Mouse (Mus musculus) G1E (cell line): ENCODE results near the gene Fbxo3. TPM values are rescaled to one million over a fixed set of nuclear protein-coding genes. Genes with fewer than 3 reads are reported as not detected.
A peak's percentile ranks its signal among the peaks of the same experiment; 100 is the strongest.

Experiments used
- ATAC-seq: 2 replicates; pipeline ENCODE4 v1.8.0; 2016; ENCODE audit warnings: mild to moderate bottlenecking; ENCODE audit not compliant: insufficient number of reproducible peaks, poor library complexity, low FRiP score, severe bottlenecking; ENCODE audit errors: extremely low read depth
- DNase-seq: peaks from one replicate; pipeline ENCODE4 v3.0.0; 2012; ENCODE audit warnings: low spot score
- H3K27me3 ChIP-seq: 2 replicates; pipeline ENCODE4 v1.6.1; 2012; ENCODE audit warnings: mild to moderate bottlenecking, low read length, inconsistent platforms; ENCODE audit not compliant: insufficient read depth
- H3K36me3 ChIP-seq: replicated peaks from 2 replicates; pipeline ENCODE3; 2012; ENCODE audit warnings: mild to moderate bottlenecking, inconsistent platforms
- H3K4me1 ChIP-seq: 2 replicates; pipeline ENCODE4 v1.6.1; 2012; ENCODE audit warnings: low read depth, low read length, inconsistent platforms, mixed read lengths; ENCODE audit not compliant: insufficient read depth
- H3K4me3 ChIP-seq: 2 replicates; pipeline ENCODE4 v1.5.1; 2012; ENCODE audit warnings: low read depth, mild to moderate bottlenecking, inconsistent platforms, low read length, moderate library complexity, mixed read lengths
- H3K9me3 ChIP-seq: replicated peaks from 2 replicates; pipeline ENCODE4 v1.6.1; 2012; ENCODE audit warnings: inconsistent platforms
- CTCF ChIP-seq: IDR thresholded peaks from 2 replicates; pipeline ENCODE4 v1.5.1; 2012; ENCODE audit warnings: low read depth, low read length, inconsistent platforms, mixed read lengths
- GATA1 ChIP-seq: IDR thresholded peaks from 2 replicates; pipeline ENCODE4 v1.6.1; 2012; ENCODE audit warnings: borderline replicate concordance, low read length, inconsistent platforms, mixed read lengths
- GATA2 ChIP-seq: IDR thresholded peaks from 2 replicates; pipeline ENCODE4 v1.6.1; 2012; ENCODE audit warnings: low read depth, low read length, inconsistent platforms, borderline replicate concordance
- POLR2AphosphoS5 ChIP-seq: IDR thresholded peaks from 2 replicates; pipeline ENCODE4 v1.6.1; 2012; ENCODE audit warnings: low read depth, low read length, inconsistent platforms; ENCODE audit not compliant: insufficient replicate concordance
- TAL1 ChIP-seq: conservative IDR thresholded peaks from 2 replicates; pipeline ENCODE4 v1.6.1; 2012; ENCODE audit warnings: low read depth, low read length, inconsistent platforms, mixed read lengths
- polyA plus RNA-seq: library from polyadenylated mRNA; stranded (reverse); fragments of >175 nt; gene quantifications from 2 replicates; pipeline ENCODE4 v1.2.3, GENCODE M21; 2012
- total RNA-seq, 2 experiments: library from RNA; stranded (forward) in 1 of 2; stranded (reverse) in 1 of 2; fragments of 200-1000 nt in 1 of 2; fragments of >200 nt in 1 of 2; fragmentation: Nextera tagmentation in 1 of 2; gene quantifications; 2 replicates each; pipeline ENCODE4 v1.2.3; 2014 to 2017

Fbxo3 gene
- total and polyA plus RNA-seq, 3 experiments: 9.4 to 126 (median 76.4) TPM

- ATAC-seq (no peak), DNase-seq (no peak)
- H3K36me3 ChIP-seq: peaks cover 78% of the 10 kb centered on the region
- TF ChIP-seq GATA1: no peak
- no peak for TF ChIP-seq CTCF
- TF ChIP-seq POLR2AphosphoS5: no peak
- TF ChIP-seq TAL1: no peak
- no peak for TF ChIP-seq GATA2
- no peaks in the 10 kb centered on the region for H3K27me3 ChIP-seq
- no peak overlapping the region for H3K4me3 ChIP-seq
- peaks cover 29% of the 10 kb centered on the region for H3K4me1 ChIP-seq
- H3K9me3 ChIP-seq: no peaks in the 10 kb centered on the region
Observed at GRCm38 (mm10) chr2:104043624-104044478, 16.3 kb downstream of the Fbxo3 start.

- TF ChIP-seq TAL1: peak; percentile 39; the same call in 1 of the 2 replicates
- TF ChIP-seq CTCF: no peak
- Histone ChIP-seq H3K36me3 (peaks cover 75% of the 10 kb centered on the region), H3K9me3 (no peaks in the 10 kb centered on the region), H3K4me3 (no peak overlapping the region; the same call in 1 of the 2 replicates), H3K27me3 (no peaks in the 10 kb centered on the region), H3K4me1 (peaks cover 29% of the 10 kb centered on the region)
- ATAC-seq (peak; percentile 54), DNase-seq (no peak)
Observed at GRCm38 (mm10) chr2:104044479-104045080, 17.1 kb downstream of the Fbxo3 start.

- ATAC-seq (no peak), DNase-seq (no peak)
- Histone ChIP-seq H3K4me1 (no peaks in the 10 kb centered on the region; the same call in 1 of the 2 replicates), H3K27me3 (no peaks in the 10 kb centered on the region), H3K4me3 (no peak overlapping the region), H3K9me3 (no peaks in the 10 kb centered on the region), H3K36me3 (peaks cover 68% of the 10 kb centered on the region)
- TF ChIP-seq CTCF (no peak), GATA2 (no peak), POLR2AphosphoS5 (no peak), GATA1 (no peak), TAL1 (no peak)
Observed at GRCm38 (mm10) chr2:104058381-104058780, 30.9 kb downstream of the Fbxo3 start.

- DNase-seq (no peak), ATAC-seq (no peak)
- Histone ChIP-seq H3K36me3 (peaks cover 63% of the 10 kb centered on the region), H3K4me3 (no peak overlapping the region), H3K27me3 (no peaks in the 10 kb centered on the region), H3K4me1 (no peaks in the 10 kb centered on the region; the same call in 1 of the 2 replicates), H3K9me3 (no peaks in the 10 kb centered on the region)
- TF ChIP-seq GATA2 (no peak), GATA1 (no peak), CTCF (no peak), POLR2AphosphoS5 (no peak), TAL1 (no peak)
Observed at GRCm38 (mm10) chr2:104058954-104059353, 31.4 kb downstream of the Fbxo3 start.

- peaks cover 55% of the 10 kb centered on the region for H3K36me3 ChIP-seq
- H3K27me3 ChIP-seq: no peaks in the 10 kb centered on the region
- no peak for DNase-seq
- TF ChIP-seq GATA2 (no peak), CTCF (no peak), TAL1 (no peak), GATA1 (no peak), POLR2AphosphoS5 (no peak)
- no peak overlapping the region for H3K4me3 ChIP-seq
- no peak for ATAC-seq
- H3K4me1 ChIP-seq: peaks cover 3% of the 10 kb centered on the region; the same call in 1 of the 2 replicates
- no peaks in the 10 kb centered on the region for H3K9me3 ChIP-seq
Observed at GRCm38 (mm10) chr2:104059786-104060185, 32.3 kb downstream of the Fbxo3 start.

- H3K9me3 ChIP-seq: no peaks in the 10 kb centered on the region
- ATAC-seq (no peak), DNase-seq (no peak)
- TF ChIP-seq GATA2 (no peak), CTCF (no peak), POLR2AphosphoS5 (no peak), GATA1 (no peak), TAL1 (no peak)
- no peaks in the 10 kb centered on the region for H3K27me3 ChIP-seq
- H3K4me1 ChIP-seq: peaks cover 3% of the 10 kb centered on the region; the same call in 1 of the 2 replicates
- no peak overlapping the region for H3K4me3 ChIP-seq
- peaks cover 44% of the 10 kb centered on the region for H3K36me3 ChIP-seq
Observed at GRCm38 (mm10) chr2:104060996-104061395, 33.5 kb downstream of the Fbxo3 start.
